Mouse (Mus musculus) thymus, adult 2 months (tissue): ENCODE results near the gene Havcr2.

Experiments
- CTCF ChIP-seq: fragments of 200-500 bp; IDR thresholded peaks from 2 replicates; pipeline ENCODE4 v1.5.1; 2012; ENCODE audit warnings: mild to moderate bottlenecking, control low read depth, low read length, moderate library complexity, borderline replicate concordance; ENCODE audit not compliant: control insufficient read depth, poor library complexity, insufficient read depth; ENCODE audit errors: extremely low read depth
- POLR2A ChIP-seq: fragments of 200-500 bp; IDR thresholded peaks from 2 replicates; pipeline ENCODE4 v1.6.1; 2012; ENCODE audit warnings: mild to moderate bottlenecking, low read length, control low read depth, moderate library complexity; ENCODE audit not compliant: control insufficient read depth, poor library complexity, insufficient read depth; ENCODE audit errors: extremely low read depth

DNA sequence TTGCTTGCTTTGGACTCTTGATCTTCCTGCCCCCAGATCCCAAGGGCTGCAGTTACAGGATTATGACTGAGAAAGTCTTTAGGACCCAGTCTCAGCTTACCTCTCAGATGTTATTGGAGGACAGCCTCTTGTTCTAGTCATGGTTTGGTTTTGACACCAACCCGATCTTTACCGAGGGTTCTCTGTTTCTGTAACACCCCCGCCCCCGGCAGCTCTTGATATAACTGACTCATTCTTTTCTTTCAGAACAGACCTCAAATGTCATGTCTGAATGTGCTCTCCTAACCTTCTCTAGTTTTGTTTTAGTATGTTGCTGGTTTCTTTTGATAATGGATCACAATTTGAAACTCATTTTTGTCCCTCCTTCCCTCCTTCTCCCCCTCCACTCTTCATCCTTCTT is 19.5 kb downstream of the Havcr2 start:
- TF ChIP-seq CTCF (no peak), POLR2A (no peak)
